Mouse (Mus musculus) T-cell, adult 2 months (primary cell): Measurements from ENCODE around the gene Sap25.
A peak's percentile ranks its signal among the peaks of the same experiment; 100 is the strongest.
"Not testable (repeated sequence)": the region's sequence is repeated elsewhere in the genome, so short reads cannot be mapped to it uniquely, and the experiment has no call there.

Source experiments
- DNase-seq: peaks from one replicate; pipeline ENCODE4 v3.0.0; 2022; ENCODE audit warnings: low spot score

Sap25 gene

GRCm38 (mm10) chr5:137641054-137641453, at the start of gene Sap25:
Sap25 (plus strand) TSS chr5:137641334.
- DNase-seq: peak; percentile 36

GRCm38 (mm10) chr5:137595921-137596320, 45.2 kb upstream of the Sap25 start:
- DNase-seq: no peak

GRCm38 (mm10) chr5:137596601-137597261, 44.4 kb upstream of the Sap25 start:
- DNase-seq: peak; percentile 67

- no peak for DNase-seq
Observed at GRCm38 (mm10) chr5:137597625-137598024, 43.5 kb upstream of the Sap25 start.

DNA sequence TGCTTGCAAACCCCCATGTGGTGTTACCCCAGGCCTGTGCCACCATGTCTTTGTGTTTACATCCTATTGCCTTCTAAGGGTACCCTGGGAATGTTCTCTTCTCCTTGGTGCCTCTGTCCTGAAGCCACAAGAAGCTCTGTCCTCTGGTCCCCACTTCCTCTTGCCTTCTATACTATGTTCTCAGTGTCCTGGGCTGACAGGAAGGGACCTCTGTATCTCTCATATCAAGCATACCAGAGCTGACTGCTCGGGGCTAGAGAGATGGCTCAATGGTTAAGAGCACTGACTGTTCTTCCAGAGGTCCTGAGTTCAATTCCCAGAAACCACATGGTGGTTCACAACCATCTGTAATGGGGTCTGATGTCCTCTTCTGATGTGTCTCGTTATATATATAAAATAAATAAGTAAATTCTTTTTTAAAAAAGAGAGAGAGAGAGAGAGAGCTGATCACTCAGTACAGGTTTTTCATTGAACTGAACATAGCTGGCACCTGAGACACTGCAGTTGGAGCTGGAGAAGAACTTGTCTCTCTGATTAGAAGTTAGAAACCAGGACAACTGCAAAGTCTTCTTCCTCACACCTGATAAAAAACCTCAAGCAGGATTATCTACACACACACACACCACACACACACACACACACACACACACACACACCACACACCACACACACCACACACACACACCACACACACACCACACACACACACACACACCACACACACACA, 42.9 kb upstream of the Sap25 start:
- DNase-seq: no peak

DNA sequence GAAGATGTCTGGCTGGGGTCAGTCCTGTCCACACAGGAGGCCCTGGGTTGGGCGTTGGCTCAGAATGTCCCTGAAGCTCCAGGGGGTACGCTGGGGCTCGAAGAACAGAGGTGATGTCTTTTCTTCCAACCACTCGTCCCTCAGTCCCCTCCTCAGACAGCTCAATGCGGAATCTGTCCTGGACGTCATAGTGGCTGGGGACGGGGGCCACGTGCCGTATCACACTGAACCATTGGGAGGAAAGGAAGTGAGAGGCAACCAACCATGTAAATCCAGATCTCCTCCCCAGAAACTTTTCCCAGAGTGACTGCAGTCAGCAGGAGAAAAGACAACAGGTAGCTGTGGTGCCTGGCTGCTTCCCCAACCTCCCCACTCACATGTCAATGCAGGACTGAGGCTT, 41.5 kb upstream of the Sap25 start:
- DNase-seq: no peak

DNA sequence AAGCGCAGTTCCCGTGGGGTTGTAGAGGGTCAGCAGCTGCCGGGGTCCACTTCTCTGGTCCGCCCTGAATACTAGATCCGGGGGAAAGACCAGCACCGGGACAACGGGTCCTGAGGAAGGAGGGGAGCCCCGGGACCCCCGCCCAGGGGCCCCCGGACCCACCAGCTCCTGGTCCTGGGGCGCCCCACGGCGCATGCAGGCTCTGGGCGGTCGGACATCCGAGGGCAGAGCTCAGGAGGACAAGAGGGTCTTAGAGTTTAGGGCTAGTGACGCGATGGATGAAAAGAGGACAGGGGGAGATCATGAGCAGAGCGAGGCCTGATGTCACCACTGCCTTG, 40.9 kb upstream of the Sap25 start:
- DNase-seq: no peak

DNA sequence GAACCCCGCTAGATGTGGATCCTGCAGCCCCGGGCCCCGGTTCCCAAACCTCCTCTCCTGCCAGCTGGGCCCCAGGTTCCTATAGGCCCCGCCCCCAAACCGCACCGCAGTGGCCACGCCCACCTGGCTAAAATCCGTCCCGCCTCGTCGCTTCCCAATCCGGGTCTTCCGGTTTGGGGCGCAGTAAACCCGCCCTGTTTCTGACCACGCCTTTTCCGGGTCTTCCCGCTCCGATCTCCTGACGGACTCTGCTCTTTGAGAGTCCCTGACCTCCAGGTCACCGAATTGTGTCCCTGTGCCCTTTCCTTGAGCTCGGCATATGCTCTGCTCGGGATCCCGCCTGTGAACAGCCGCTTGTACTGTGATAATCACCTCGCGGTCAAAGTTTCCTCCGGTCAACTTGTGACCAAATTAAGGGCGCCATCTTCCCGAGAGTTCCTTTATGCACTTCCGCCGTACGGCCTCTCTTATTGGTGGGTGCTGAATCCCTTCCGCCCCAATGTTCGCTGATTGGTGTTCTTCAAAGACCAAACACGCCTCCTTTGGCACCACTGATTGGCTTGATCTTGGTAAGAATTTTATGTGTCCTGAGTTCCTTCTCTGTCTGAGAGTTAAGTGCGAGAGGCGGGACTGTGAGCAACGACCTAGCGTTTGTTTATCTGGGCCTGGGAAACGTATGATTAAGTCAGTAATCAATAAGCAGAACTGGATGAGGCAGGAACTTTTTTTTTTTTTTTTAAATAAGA, 40.3 kb upstream of the Sap25 start, which contains the start of gene Mospd3:
Gene Mospd3, minus strand, starts transcription at position 440 of the 746 bp plus-strand sequence.
- DNase-seq: peak; percentile 93

- peak; percentile 20 for DNase-seq
Observed at GRCm38 (mm10) chr5:137601365-137601729, 39.8 kb upstream of the Sap25 start.

DNA sequence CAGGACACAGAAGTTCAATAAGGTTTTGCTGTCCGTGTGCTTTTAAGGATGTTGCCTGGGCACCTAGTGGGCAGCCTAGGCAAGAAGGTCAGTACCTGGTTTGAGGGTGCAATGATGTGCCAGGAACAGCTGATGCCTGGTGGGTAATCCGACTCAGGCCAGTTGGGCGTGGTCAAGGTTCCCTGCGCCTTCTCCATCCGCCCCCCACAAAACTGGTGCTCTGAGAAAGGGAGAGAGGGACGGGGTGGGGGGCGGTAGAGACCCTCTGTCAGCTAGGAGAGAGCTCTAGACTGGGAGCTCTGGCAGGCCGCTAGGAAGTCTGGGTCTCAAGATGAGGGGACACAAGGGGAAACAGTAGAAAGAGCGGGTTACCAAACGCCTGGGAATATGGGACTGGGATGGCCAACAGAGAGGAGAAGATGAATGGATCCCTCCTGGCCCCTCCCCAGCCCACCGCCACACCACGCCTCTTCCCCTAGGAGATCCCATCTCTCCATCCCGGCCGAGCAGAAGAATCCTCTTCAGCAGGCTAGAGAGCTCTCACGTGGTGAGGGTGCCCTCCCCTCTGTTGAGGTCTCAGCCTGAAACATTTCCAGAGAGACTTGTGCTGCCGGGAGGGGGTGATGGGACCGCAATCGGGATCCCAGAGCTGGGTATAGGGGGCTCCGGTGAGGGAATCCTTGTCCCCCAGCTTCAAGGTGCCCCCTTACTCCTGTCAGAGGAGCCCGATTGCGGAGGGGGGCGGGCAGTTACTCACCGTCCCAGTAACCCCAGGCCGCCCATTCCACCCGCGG, 33.1 kb upstream of the Sap25 start:
- DNase-seq: no peak

GRCm38 (mm10) chr5:137608654-137609190, 32.4 kb upstream of the Sap25 start:
- DNase-seq: no peak

DNA sequence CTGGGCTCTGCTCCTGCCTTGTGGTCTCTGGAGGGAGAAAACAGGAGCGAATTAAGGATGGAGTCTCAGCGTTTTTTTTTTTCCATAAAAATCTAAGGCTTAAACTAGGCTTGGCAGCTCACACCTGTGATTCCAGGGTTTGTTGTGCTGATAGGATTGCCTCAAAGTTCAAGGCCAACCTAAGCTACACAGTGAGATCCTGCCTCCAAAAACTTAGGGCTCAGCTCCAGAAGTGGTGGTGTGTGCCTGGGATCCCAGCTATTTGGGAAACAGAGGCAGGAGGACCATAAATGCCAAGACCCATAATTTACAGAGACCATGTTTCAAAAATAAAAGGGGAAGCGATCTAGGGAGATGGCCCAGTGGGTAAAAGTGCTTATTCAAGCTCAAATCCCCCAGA, 31.8 kb upstream of the Sap25 start:
- DNase-seq: no peak

- DNase-seq: no peak
Observed at GRCm38 (mm10) chr5:137610056-137610455, 31.1 kb upstream of the Sap25 start.

DNA sequence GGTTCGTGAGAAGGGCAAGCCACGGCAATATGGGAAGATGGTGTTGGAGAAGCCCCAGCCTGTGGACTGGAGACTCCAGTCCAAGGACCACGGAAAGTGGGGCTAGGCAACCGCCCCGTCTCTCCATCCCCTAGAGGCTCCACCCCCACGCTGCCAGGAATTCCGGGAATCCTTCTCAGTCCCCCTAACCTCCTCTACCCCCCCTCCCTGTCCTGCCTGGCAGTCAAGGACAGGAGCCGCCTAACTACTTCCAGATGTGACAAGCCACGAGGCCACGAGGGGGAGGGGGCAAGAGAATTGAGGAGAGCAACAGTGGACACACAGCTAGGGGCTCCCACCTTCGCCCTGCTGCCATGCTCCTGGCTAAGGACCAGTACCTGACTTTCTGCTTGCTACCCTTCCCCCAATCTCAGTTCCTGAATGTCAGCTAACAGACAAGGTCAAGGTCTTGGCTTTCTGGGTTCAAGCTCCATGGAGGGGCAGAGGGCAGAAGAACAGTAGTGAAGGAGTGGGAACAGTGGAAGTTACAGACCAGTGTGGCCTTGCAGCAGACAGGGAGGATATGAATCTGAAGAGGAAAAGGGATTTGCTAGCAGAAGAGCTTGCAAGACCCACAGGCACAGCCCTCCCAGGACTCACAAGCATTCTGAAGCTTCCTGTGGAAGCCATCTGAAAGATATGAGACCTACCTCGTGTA, 30.4 kb upstream of the Sap25 start:
- DNase-seq: no peak

DNA sequence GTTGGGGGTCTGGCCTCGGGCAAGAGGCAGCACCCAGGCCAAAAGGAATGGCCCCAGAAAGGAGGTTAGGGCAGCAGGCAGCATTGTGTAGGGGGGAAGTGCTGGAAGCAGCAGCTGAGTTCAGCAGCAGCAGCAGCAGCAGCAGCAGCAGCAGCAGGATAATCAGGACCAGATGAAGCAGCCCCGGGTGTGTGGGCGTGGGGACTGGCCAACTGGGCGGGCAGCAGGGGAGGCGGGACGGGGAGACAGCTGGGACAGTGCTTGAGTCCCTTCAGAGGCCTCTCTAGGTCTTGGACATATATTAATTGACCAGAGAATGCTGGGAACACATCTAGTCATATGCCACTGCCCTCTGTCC, 29.9 kb upstream of the Sap25 start:
- no peak for DNase-seq

- no peak for DNase-seq
Observed at GRCm38 (mm10) chr5:137613076-137613475, 28.1 kb upstream of the Sap25 start.

GRCm38 (mm10) chr5:137613550-137613949, 27.6 kb upstream of the Sap25 start, which contains the start of gene Pcolce:
Pcolce (minus strand) TSS chr5:137613784.
- no peak for DNase-seq

- DNase-seq: not testable (repeated sequence)
Observed at GRCm38 (mm10) chr5:137614921-137615320, 26.2 kb upstream of the Sap25 start.

DNA sequence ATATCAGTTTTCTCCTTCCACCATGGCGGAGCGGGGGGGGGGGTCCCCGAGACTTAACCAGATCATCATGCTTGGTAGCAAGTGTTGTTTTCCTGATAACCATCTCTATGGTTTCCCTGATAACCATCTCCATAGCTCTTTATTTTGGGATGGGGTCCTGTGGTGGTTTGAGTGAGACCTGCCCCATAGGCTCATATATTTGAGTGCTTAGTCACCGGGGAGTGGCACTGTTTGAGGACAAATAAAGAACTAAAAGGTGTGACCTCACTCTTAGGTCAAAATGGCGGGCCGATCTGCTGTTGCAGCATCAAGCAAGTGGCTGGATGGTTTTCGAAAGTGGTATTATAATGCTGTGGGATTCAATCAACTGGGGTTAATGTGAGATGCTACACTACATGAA, 25.8 kb upstream of the Sap25 start:
- DNase-seq: no peak

GRCm38 (mm10) chr5:137623937-137624530, 17.1 kb upstream of the Sap25 start:
- DNase-seq: no peak

DNA sequence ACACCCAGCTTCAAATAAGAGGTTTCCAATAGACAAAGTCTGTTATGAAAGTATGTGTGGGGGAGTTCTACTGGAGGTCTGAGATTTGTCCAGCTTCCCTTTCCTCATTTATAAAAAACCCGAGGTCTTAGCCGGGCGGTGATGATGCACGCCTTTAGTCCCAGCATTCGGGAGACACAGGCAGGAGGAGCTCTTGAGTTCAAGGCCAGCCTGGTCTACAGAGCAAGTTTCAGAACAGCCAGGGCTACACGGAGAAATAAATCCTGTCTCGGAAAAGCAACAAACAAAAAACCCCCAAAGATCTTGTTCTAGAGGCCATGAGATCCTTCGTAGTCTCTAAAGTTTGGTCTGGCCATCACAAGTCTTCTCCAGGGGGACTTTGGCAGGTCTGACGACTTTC, 13.1 kb upstream of the Sap25 start:
- DNase-seq: no peak
